Mouse (Mus musculus): ENCODE measurements around the gene Ctsw. TPM values are rescaled to one million over a fixed set of nuclear protein-coding genes. Genes with fewer than 3 reads are reported as not detected.

Ctsw gene
- polyA plus RNA-seq, 1 experiment: 4.0 TPM

- peak; percentile 85 for DNase-seq (ENCODE audit: low spot score)
Observed at GRCm38 (mm10) chr19:5488878-5489571, 20.7 kb upstream of the Ctsw start.

GRCm38 (mm10) chr19:5487768-5488550, 19.7 kb upstream of the Ctsw start, which contains the start of gene Mus81:
TSS of gene Mus81 (minus strand) at chr19:5488402.
- peak; percentile 99 for DNase-seq (ENCODE audit: low spot score)

GRCm38 (mm10) chr19:5486771-5487170, 18.5 kb upstream of the Ctsw start:
- DNase-seq (ENCODE audit: low spot score): no peak

- DNase-seq (ENCODE audit: low spot score): no peak
Observed at GRCm38 (mm10) chr19:5486286-5486685, 18.0 kb upstream of the Ctsw start.

- DNase-seq (ENCODE audit: low spot score): no peak
Observed at GRCm38 (mm10) chr19:5485821-5486220, 17.5 kb upstream of the Ctsw start.

- no peak for DNase-seq (ENCODE audit: low spot score)
Observed at GRCm38 (mm10) chr19:5485371-5485770, 17.1 kb upstream of the Ctsw start.

- no peak for DNase-seq (ENCODE audit: low spot score)
Observed at GRCm38 (mm10) chr19:5484496-5484895, 16.2 kb upstream of the Ctsw start.

- DNase-seq (ENCODE audit: low spot score): no peak
Observed at GRCm38 (mm10) chr19:5483386-5484359, 15.4 kb upstream of the Ctsw start.

GRCm38 (mm10) chr19:5481398-5481797, 13.1 kb upstream of the Ctsw start:
- DNase-seq (ENCODE audit: low spot score): no peak

GRCm38 (mm10) chr19:5480016-5480415, 11.7 kb upstream of the Ctsw start:
- no peak for DNase-seq (ENCODE audit: low spot score)

GRCm38 (mm10) chr19:5477668-5478300, 9.5 kb upstream of the Ctsw start:
- no peak for DNase-seq (ENCODE audit: low spot score)

- DNase-seq (ENCODE audit: low spot score): no peak
Observed at GRCm38 (mm10) chr19:5477004-5477667, 8.8 kb upstream of the Ctsw start.

GRCm38 (mm10) chr19:5475069-5475714, 6.9 kb upstream of the Ctsw start:
- DNase-seq (ENCODE audit: low spot score): no peak

- no peak for DNase-seq (ENCODE audit: low spot score)
Observed at GRCm38 (mm10) chr19:5474281-5475068, 6.2 kb upstream of the Ctsw start.

GRCm38 (mm10) chr19:5473720-5474119, 5.4 kb upstream of the Ctsw start, which contains the start of gene Efemp2:
TSS of gene Efemp2 (plus strand) at chr19:5473954.
- DNase-seq (ENCODE audit: low spot score): peak; percentile 67

GRCm38 (mm10) chr19:5472857-5473256, 4.5 kb upstream of the Ctsw start:
- no peak for DNase-seq (ENCODE audit: low spot score)

GRCm38 (mm10) chr19:5471846-5472245, 3.5 kb upstream of the Ctsw start:
- DNase-seq (ENCODE audit: low spot score): no peak

- no peak for DNase-seq (ENCODE audit: low spot score)
Observed at GRCm38 (mm10) chr19:5466916-5467500, 1.3 kb downstream of the Ctsw start.

GRCm38 (mm10) chr19:5465037-5465436, 3.3 kb downstream of the Ctsw start:
- DNase-seq (ENCODE audit: low spot score): no peak
